21 mouse cellular contexts compared by ENCODE assay signal in genomic region chr5:143679654-143680053, GRCm38 (mm10). TPM values are rescaled to one million over a fixed set of nuclear protein-coding genes. Genes with fewer than 3 reads are reported as not detected.
A peak's percentile ranks its signal among the peaks of the same experiment; 100 is the strongest.
DNase-seq lines count a peak whose midpoint lies in the region; ATAC-seq and TF ChIP-seq lines count a peak whose summit lies in the region.
"Had no signal": no experiment of that assay in that cellular context is flagged by ENCODE, and none has a peak within 500 bp of the region (broad histone marks: within the 10 kb centered on the region; RNA-seq: fewer than 3 reads in every experiment).

No protein-coding gene starts in this region.

- no peaks in the 10 kb centered on the region for H3K27me3 ChIP-seq in heart, adult 2 months (ENCODE audit: control insufficient read depth, insufficient read depth, low read length)
- H3K27me3 ChIP-seq: hindbrain, embryonic 15.5 days; limb, embryonic 12.5 days; liver, embryonic 15.5 days; neural tube, embryonic 12.5 days had no signal

- peak; percentile 44 for ATAC-seq in CD4-positive, CD25-positive, alpha-beta regulatory T cell, adult 4 months
- peak; percentile 55 for ATAC-seq in megakaryocyte progenitor cell, adult 5-6 weeks (replicated peaks; ENCODE audit: poor library complexity)
- ATAC-seq: forebrain, embryonic 14.5 days; intestine, embryonic 16.5 days; lung, postnatal 0 days had no signal

- peak overlapping the region; percentile 21; the same call in 1 of the 2 replicates for H3K27ac ChIP-seq in heart, adult 2 months
- peak overlapping the region; percentile 69 for H3K27ac ChIP-seq in embryonic fibroblast, embryonic 13.5 days (ENCODE audit: insufficient read depth, low read length)
- H3K27ac ChIP-seq: hindbrain, embryonic 15.5 days; liver, embryonic 15.5 days; midbrain, embryonic 10.5 days; neural tube, embryonic 12.5 days had no signal

- H3K9ac ChIP-seq in heart, adult 2 months (ENCODE audit: low read depth, low read length), result no peak overlapping the region
- H3K9ac ChIP-seq: hindbrain, embryonic 15.5 days; limb, embryonic 12.5 days; liver, embryonic 15.5 days; neural tube, embryonic 12.5 days had no signal

- DNase-seq in heart, adult 2 months, result no peak
- DNase-seq in heart, postnatal 4 days, result no peak
- DNase-seq in MN1 (ENCODE audit: low spot score), result no peak
- no peak for DNase-seq in urinary bladder, postnatal 4 days (ENCODE audit: low spot score in 2 of 2)
- DNase-seq: adrenal gland, postnatal 10 days; cerebellum, adult 11 months; cerebellum, postnatal 14 days; gastrocnemius, postnatal 25 days; heart, postnatal 10 days; thymus, postnatal 14 days had no signal

- H3K36me3 ChIP-seq in heart, adult 2 months (ENCODE audit: control insufficient read depth, insufficient read depth, low read length), result peaks cover 10% of the 10 kb centered on the region; the same call in 1 of the 2 replicates
- H3K36me3 ChIP-seq: hindbrain, embryonic 15.5 days; midbrain, embryonic 10.5 days; neural tube, embryonic 12.5 days had no signal

- peaks cover 8% of the 10 kb centered on the region for H3K79me2 ChIP-seq in heart, adult 2 months (replicated peaks; ENCODE audit: control insufficient read depth, insufficient read depth, low read length)

- 56% methylated on average over 6 of the region's 6 CpGs for WGBS in heart, adult 2 months

- TF ChIP-seq POLR2A in heart, adult 2 months (IDR thresholded peaks at IDR 0.05; ENCODE audit: insufficient read depth, low read depth, low read length), result no peak
- no peak for TF ChIP-seq POLR2A in embryonic fibroblast, embryonic 13.5 days (IDR thresholded peaks at IDR 0.05; ENCODE audit: low read depth, low read length)

- TF ChIP-seq EP300 in heart, adult 2 months (IDR thresholded peaks at IDR 0.05; ENCODE audit: insufficient read depth, low read depth, low read length), result no peak

- TF ChIP-seq CTCF in heart, adult 2 months (IDR thresholded peaks at IDR 0.05), result no peak
- TF ChIP-seq CTCF in embryonic fibroblast, embryonic 13.5 days (IDR thresholded peaks at IDR 0.05; ENCODE audit: borderline replicate concordance, insufficient read depth, low read length), result no peak

- intact Hi-C loops in heart, adult 2 months (cut with DNase I), result loop anchor here (5.0 kb wide), 1 partner anchor 33 kb away; no protein-coding TSS in a partner anchor

- no peak overlapping the region for H3K4me3 ChIP-seq in heart, adult 2 months
- H3K4me3 ChIP-seq in embryonic fibroblast, embryonic 13.5 days (ENCODE audit: insufficient read depth, low read length), result no peak overlapping the region
- H3K4me3 ChIP-seq: hindbrain, embryonic 15.5 days; limb, embryonic 12.5 days; liver, embryonic 15.5 days; midbrain, embryonic 10.5 days; neural tube, embryonic 12.5 days had no signal

- peaks cover 44% of the 10 kb centered on the region for H3K4me1 ChIP-seq in heart, adult 2 months (ENCODE audit: control insufficient read depth, insufficient read depth, low read length)
- H3K4me1 ChIP-seq in embryonic fibroblast, embryonic 13.5 days (ENCODE audit: control insufficient read depth, insufficient read depth, low read length), result peaks cover 54% of the 10 kb centered on the region
- H3K4me1 ChIP-seq: hindbrain, embryonic 15.5 days; neural tube, embryonic 12.5 days had no signal

RNA-seq across cellular contexts. Expression of gene Usp42, which starts 52.4 kb away (rescaled TPM):
- total RNA-seq in heart, adult 2 months (2021), result 1 to 10 TPM; 5.3 to 6.2 TPM
- 2.5 and 3.9 TPM in 2 replicates for polyA plus RNA-seq in heart, adult 2 months (2012; rRNA removed)
- 10 to 100 TPM; 14.3 to 15.3 TPM for total RNA-seq in heart, postnatal 4 days (2021)
- 10 to 100 TPM; 10.6 to 10.7 TPM for polyA plus RNA-seq in CD4-positive, CD25-positive, alpha-beta regulatory T cell, adult 4 months (2017; shearing (Covaris generic))
- 17.2 and 18.5 TPM in 2 replicates for polyA plus RNA-seq in embryonic fibroblast, embryonic 13.5 days (2011; ENCODE audit: insufficient read length, low read depth, missing spikeins)
- 24.0 and 26.4 TPM in 2 replicates for total RNA-seq in megakaryocyte progenitor cell, adult 5-6 weeks (2015)
- total RNA-seq in megakaryocyte progenitor cell, adult 5-6 weeks (2017), result 10.0 and 12.5 TPM in 2 replicates

RNA-seq across cellular contexts. Expression of gene Cyth3, which starts 57.4 kb away (rescaled TPM):
- total RNA-seq in heart, adult 2 months (2021), result 10 to 100 TPM; 26.1 to 44.6 TPM
- 25.1 and 39.2 TPM in 2 replicates for polyA plus RNA-seq in heart, adult 2 months (2012; rRNA removed)
- total RNA-seq in heart, postnatal 4 days (2021), result 100 to 1,000 TPM in 1 of 2 experiments, 10 to 100 TPM in 1; 95.3 to 102 TPM
- 10 to 100 TPM; 40.6 to 59.7 TPM for polyA plus RNA-seq in CD4-positive, CD25-positive, alpha-beta regulatory T cell, adult 4 months (2017; shearing (Covaris generic))
- 130 and 134 TPM in 2 replicates for polyA plus RNA-seq in embryonic fibroblast, embryonic 13.5 days (2011; ENCODE audit: insufficient read length, low read depth, missing spikeins)
- total RNA-seq in megakaryocyte progenitor cell, adult 5-6 weeks (2015), result 10.4 and 15.7 TPM in 2 replicates
- total RNA-seq in megakaryocyte progenitor cell, adult 5-6 weeks (2017), result 8.8 and 17.4 TPM in 2 replicates
